Mouse (Mus musculus): ENCODE measurements around the gene Myo10. TPM values are rescaled to one million over a fixed set of nuclear protein-coding genes. Genes with fewer than 3 reads are reported as not detected.

Gene Myo10
- polyA plus RNA-seq, 1 experiment from 2014 or later = 42.5 TPM

- ATAC-seq (ENCODE audit: insufficient number of reproducible peaks, insufficient read depth, low FRiP score, low TSS enrichment, low read depth) = no peak
- WGBS = 96% methylated on average over 7 of the region's 7 CpGs
- Histone ChIP-seq H3K4me3 (replicated peaks) (no peak overlapping the region), H3K9ac (replicated peaks) (no peak overlapping the region), H3K27me3 (no peaks in the 10 kb centered on the region), H3K4me1 (replicated peaks) (peaks cover 9% of the 10 kb centered on the region), H3K4me2 (no peak overlapping the region), H3K27ac (peak overlapping the region; percentile 62), H3K36me3 (peaks cover 95% of the 10 kb centered on the region), H3K9me3 (no peaks in the 10 kb centered on the region)
Observed at GRCm38 (mm10) chr15:25788565-25788964, 166.2 kb downstream of the Myo10 start.

GRCm38 (mm10) chr15:25789241-25789640 lies 166.9 kb downstream of the Myo10 start:
- Histone ChIP-seq H3K9ac (replicated peaks) (no peak overlapping the region), H3K4me3 (replicated peaks) (no peak overlapping the region), H3K27me3 (no peaks in the 10 kb centered on the region), H3K4me1 (replicated peaks) (peaks cover 12% of the 10 kb centered on the region), H3K36me3 (peaks cover 94% of the 10 kb centered on the region), H3K27ac (no peak overlapping the region), H3K9me3 (no peaks in the 10 kb centered on the region), H3K4me2 (no peak overlapping the region)
- no peak for ATAC-seq (ENCODE audit: insufficient number of reproducible peaks, insufficient read depth, low FRiP score, low TSS enrichment, low read depth)
- WGBS = 91% methylated on average over 10 of the region's 10 CpGs

GRCm38 (mm10) chr15:25791660-25792353 lies 169.5 kb downstream of the Myo10 start:
- Histone ChIP-seq H3K27ac (no peak overlapping the region), H3K4me1 (replicated peaks) (peaks cover 12% of the 10 kb centered on the region), H3K27me3 (no peaks in the 10 kb centered on the region), H3K4me2 (no peak overlapping the region), H3K9me3 (no peaks in the 10 kb centered on the region), H3K4me3 (replicated peaks) (no peak overlapping the region), H3K36me3 (peaks cover 91% of the 10 kb centered on the region), H3K9ac (replicated peaks) (no peak overlapping the region)
- 78% methylated on average over 8 of the region's 8 CpGs for whole genome bisulfite sequencing
- no peak for ATAC-seq (ENCODE audit: insufficient number of reproducible peaks, insufficient read depth, low FRiP score, low TSS enrichment, low read depth)

GRCm38 (mm10) chr15:25794123-25794522 lies 171.8 kb downstream of the Myo10 start:
- H3K4me3 ChIP-seq (replicated peaks) = no peak overlapping the region
- no peaks in the 10 kb centered on the region for H3K9me3 ChIP-seq
- ATAC-seq (ENCODE audit: insufficient number of reproducible peaks, insufficient read depth, low FRiP score, low TSS enrichment, low read depth) = no peak
- 59% methylated on average over 8 of the region's 8 CpGs for WGBS
- H3K27ac ChIP-seq = 0 out of 2 replicates have a peak overlapping the region, but pooled peaks have one; percentile 47
- no peak overlapping the region for H3K9ac ChIP-seq (replicated peaks)
- no peaks in the 10 kb centered on the region for H3K27me3 ChIP-seq
- peaks cover 10% of the 10 kb centered on the region for H3K4me1 ChIP-seq (replicated peaks)
- H3K4me2 ChIP-seq = no peak overlapping the region
- H3K36me3 ChIP-seq = peaks cover 92% of the 10 kb centered on the region

- H3K4me3 ChIP-seq (replicated peaks) = no peak overlapping the region
- H3K27me3 ChIP-seq = no peaks in the 10 kb centered on the region
- H3K4me2 ChIP-seq = no peak overlapping the region
- WGBS = 92% methylated on average over 9 of the region's 9 CpGs
- H3K36me3 ChIP-seq = peaks cover 92% of the 10 kb centered on the region
- H3K9me3 ChIP-seq = no peaks in the 10 kb centered on the region
- no peak overlapping the region for H3K9ac ChIP-seq (replicated peaks)
- ATAC-seq (ENCODE audit: insufficient number of reproducible peaks, insufficient read depth, low FRiP score, low TSS enrichment, low read depth) = no peak
- H3K27ac ChIP-seq = no peak overlapping the region
- H3K4me1 ChIP-seq (replicated peaks) = peaks cover 10% of the 10 kb centered on the region
Observed at GRCm38 (mm10) chr15:25795496-25795895, 173.2 kb downstream of the Myo10 start.

- Histone ChIP-seq H3K4me3 (replicated peaks) (no peak overlapping the region), H3K27me3 (no peaks in the 10 kb centered on the region), H3K9ac (replicated peaks) (no peak overlapping the region), H3K9me3 (no peaks in the 10 kb centered on the region), H3K4me1 (replicated peaks) (peaks cover 10% of the 10 kb centered on the region), H3K27ac (no peak overlapping the region), H3K36me3 (peaks cover 93% of the 10 kb centered on the region), H3K4me2 (no peak overlapping the region)
- ATAC-seq (ENCODE audit: insufficient number of reproducible peaks, insufficient read depth, low FRiP score, low TSS enrichment, low read depth) = no peak
- WGBS = 51% methylated on average over 3 of the region's 3 CpGs
Observed at GRCm38 (mm10) chr15:25796353-25796752, 174.0 kb downstream of the Myo10 start.

DNA sequence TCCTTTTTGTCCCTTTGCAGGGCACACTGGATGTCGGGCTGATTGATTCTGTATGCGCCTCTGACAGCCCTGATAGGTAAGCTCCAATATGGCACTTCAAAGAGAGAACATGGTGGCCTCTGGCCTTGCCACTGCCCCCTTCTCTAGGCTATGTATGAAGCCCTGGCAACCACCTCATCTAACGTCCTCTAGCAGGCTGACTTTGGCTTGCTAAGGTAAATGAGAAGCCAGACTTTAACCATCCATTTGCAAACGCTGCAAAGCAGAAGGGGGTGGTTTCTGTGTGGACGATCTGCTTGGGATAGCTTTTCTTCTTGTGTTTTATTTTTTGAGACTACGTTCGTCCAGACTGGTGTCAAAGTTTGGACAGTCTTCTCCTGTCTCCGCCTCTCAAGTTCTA lies 174.9 kb downstream of the Myo10 start:
- H3K9me3 ChIP-seq = no peaks in the 10 kb centered on the region
- H3K27me3 ChIP-seq = no peaks in the 10 kb centered on the region
- H3K4me1 ChIP-seq (replicated peaks) = peaks cover 10% of the 10 kb centered on the region
- no peak overlapping the region for H3K27ac ChIP-seq
- no peak overlapping the region for H3K4me2 ChIP-seq
- H3K36me3 ChIP-seq = peaks cover 93% of the 10 kb centered on the region
- H3K9ac ChIP-seq (replicated peaks) = no peak overlapping the region
- ATAC-seq (ENCODE audit: insufficient number of reproducible peaks, insufficient read depth, low FRiP score, low TSS enrichment, low read depth) = no peak
- 78% methylated on average over 8 of the region's 8 CpGs for WGBS
- no peak overlapping the region for H3K4me3 ChIP-seq (replicated peaks)

GRCm38 (mm10) chr15:25797888-25798287 lies 175.6 kb downstream of the Myo10 start:
- Histone ChIP-seq H3K27me3 (no peaks in the 10 kb centered on the region), H3K4me2 (no peak overlapping the region), H3K36me3 (peaks cover 95% of the 10 kb centered on the region), H3K4me1 (replicated peaks) (peaks cover 13% of the 10 kb centered on the region), H3K9ac (replicated peaks) (no peak overlapping the region), H3K4me3 (replicated peaks) (no peak overlapping the region), H3K9me3 (no peaks in the 10 kb centered on the region), H3K27ac (no peak overlapping the region)
- WGBS = 84% methylated on average over 1 of the region's 1 CpGs
- ATAC-seq (ENCODE audit: insufficient number of reproducible peaks, insufficient read depth, low FRiP score, low TSS enrichment, low read depth) = no peak

- H3K36me3 ChIP-seq = peaks cover 97% of the 10 kb centered on the region
Observed at GRCm38 (mm10) chr15:25801726-25802125, 179.4 kb downstream of the Myo10 start.

DNA sequence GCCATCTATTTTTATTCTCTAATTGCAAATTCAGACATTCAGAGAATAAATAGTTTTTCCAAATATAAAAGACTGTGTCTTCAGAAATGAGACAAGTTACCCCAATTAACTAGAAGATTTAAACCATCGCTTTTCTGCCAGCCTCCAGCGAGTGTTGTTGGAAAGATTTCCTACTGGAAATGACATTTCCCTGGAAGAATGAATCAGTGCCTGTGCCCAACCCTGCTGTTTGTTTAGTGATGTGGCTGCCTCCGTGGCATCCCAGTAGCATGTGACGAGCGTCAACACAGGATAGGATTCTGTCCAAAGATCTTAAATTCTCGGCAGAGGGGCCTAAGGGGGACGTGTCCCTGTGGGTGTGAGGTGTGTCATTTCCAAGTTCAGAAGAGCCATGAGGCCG lies 179.9 kb downstream of the Myo10 start:
- peaks cover 97% of the 10 kb centered on the region for H3K36me3 ChIP-seq
- no peaks in the 10 kb centered on the region for H3K9me3 ChIP-seq
- H3K27ac ChIP-seq = no peak overlapping the region
- no peak for ATAC-seq (ENCODE audit: insufficient number of reproducible peaks, insufficient read depth, low FRiP score, low TSS enrichment, low read depth)
- 91% methylated on average over 8 of the region's 8 CpGs for whole genome bisulfite sequencing
- no peak overlapping the region for H3K4me2 ChIP-seq
- no peak overlapping the region for H3K9ac ChIP-seq (replicated peaks)
- H3K4me1 ChIP-seq (replicated peaks) = peaks cover 11% of the 10 kb centered on the region; the same call in 1 of the 2 replicates
- no peaks in the 10 kb centered on the region for H3K27me3 ChIP-seq
- no peak overlapping the region for H3K4me3 ChIP-seq (replicated peaks)

More at GRCm38 (mm10) chr15:25801726-25802125, 179.4 kb downstream of the Myo10 start:
- WGBS = 85% methylated on average over 5 of the region's 5 CpGs
- H3K9me3 ChIP-seq = no peaks in the 10 kb centered on the region
- peaks cover 11% of the 10 kb centered on the region; the same call in 1 of the 2 replicates for H3K4me1 ChIP-seq (replicated peaks)
- no peak overlapping the region for H3K27ac ChIP-seq
- H3K27me3 ChIP-seq = no peaks in the 10 kb centered on the region
- H3K4me2 ChIP-seq = no peak overlapping the region
- H3K4me3 ChIP-seq (replicated peaks) = no peak overlapping the region
- no peak for ATAC-seq (ENCODE audit: insufficient number of reproducible peaks, insufficient read depth, low FRiP score, low TSS enrichment, low read depth)
- no peak overlapping the region for H3K9ac ChIP-seq (replicated peaks)

DNA sequence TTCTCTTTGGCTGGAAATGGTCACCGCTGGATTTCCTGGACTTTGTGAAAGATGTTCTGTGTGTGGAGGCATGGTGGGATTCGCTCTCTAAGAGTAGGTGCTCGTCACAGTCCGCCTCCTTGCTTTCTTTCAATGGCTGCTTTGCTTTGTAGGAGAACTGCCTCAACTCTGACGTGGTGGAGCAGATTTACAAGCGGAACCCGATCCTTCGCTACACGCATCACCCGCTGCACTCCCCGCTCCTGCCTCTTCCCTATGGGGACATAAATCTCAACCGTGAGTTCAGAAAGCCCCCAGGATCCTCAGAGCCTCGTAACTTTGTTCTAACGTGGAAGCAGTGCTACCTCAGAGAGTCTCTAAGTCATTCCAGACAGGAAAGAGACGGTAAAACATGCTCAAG lies 180.8 kb downstream of the Myo10 start:
- Histone ChIP-seq H3K4me1 (replicated peaks) (peaks cover 11% of the 10 kb centered on the region; the same call in 1 of the 2 replicates), H3K27me3 (no peaks in the 10 kb centered on the region), H3K9ac (replicated peaks) (no peak overlapping the region), H3K4me2 (no peak overlapping the region), H3K4me3 (replicated peaks) (no peak overlapping the region), H3K36me3 (peaks cover 97% of the 10 kb centered on the region), H3K9me3 (no peaks in the 10 kb centered on the region), H3K27ac (peak overlapping the region; percentile 17; the same call in 1 of the 2 replicates)
- WGBS = 39% methylated on average over 15 of the region's 15 CpGs
- ATAC-seq (ENCODE audit: insufficient number of reproducible peaks, insufficient read depth, low FRiP score, low TSS enrichment, low read depth) = peak; percentile 18; the same call in 1 of the 2 replicates
